Mouse (Mus musculus) c-Kit-negative CD71-positive TER-119-positive erythroid progenitor cells, embryonic 14.5 days (primary cell): ENCODE results near the gene Btbd3.
"Not testable (repeated sequence)": the region's sequence is repeated elsewhere in the genome, so short reads cannot be mapped to it uniquely, and the experiment has no call there.

Experiments
- DNase-seq: peaks from one replicate; pipeline ENCODE4 v3.0.0-alpha.2; 2013; ENCODE audit warnings: low read depth, low spot score

Gene Btbd3

DNA sequence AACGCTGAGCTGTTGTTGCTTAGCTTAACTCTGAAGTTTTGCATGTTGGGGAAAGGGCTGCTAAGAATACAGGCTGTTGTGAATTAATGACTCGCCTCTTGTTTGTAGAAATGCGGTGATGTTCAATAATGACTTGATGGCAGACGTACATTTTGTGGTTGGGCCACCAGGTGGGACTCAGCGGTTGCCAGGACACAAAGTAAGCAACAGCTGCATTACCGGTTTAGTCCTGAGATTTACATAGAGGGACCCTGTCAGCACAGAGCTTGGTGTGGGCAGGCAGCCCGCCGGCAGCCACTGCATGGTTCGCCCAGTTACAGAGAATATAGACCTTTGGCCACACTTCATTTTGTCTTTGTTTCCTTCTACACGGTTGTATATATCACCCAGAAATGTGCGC, 23.3 kb downstream of the Btbd3 start:
- DNase-seq, result no peak

DNA sequence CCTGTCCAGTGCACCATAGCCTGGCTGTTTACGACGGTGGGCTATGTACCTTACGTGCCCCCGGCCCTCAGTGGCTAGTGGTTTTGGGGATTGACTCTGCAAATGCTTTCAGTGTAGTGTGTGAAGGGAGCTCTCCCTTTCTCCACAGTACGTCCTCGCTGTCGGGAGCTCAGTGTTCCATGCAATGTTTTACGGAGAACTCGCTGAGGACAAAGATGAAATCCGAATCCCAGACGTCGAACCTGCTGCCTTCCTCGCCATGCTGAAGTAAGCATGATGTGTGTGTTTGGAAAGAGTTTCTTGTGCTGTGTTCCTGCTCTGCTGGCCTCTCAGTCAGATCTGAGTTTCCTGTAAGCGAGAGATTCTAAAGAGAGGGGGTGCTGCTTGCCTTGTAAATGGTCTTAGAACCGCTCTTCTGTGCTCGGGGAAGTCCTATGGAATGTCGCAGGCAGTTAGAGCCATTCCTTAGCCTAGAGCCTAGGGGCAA, 23.9 kb downstream of the Btbd3 start:
- no peak for DNase-seq

DNA sequence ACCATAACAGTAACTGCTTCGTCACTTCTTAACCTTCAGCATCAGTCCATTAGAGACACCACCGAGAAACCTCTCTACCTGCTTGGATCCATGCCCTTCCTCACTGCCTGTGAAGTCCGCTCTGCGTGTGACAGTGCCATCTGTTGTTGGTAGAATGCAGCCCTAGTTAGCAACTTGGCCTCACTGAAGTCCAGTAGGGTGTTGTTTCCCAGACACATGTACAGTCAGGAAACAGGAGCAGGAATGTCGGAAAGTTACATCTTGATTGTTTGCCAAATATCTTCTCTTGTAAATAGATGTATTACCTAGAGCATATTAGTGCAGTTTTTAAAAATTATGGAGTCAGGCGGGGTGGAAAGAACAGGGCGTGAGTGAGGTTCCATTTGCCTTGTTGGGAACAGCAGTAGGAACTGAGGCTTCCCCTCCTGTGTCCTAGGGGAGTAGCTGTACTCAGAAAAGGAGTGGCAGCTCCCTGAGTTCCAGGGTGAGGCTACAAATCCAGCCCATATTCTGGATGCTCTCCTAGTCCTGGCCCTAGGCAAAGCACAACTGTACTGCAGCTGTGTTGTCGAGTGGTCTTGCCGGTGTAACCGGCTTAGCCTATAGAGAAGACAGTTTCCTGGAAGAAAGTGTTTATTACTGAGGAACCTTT, 25.3 kb downstream of the Btbd3 start:
- no peak for DNase-seq

DNA sequence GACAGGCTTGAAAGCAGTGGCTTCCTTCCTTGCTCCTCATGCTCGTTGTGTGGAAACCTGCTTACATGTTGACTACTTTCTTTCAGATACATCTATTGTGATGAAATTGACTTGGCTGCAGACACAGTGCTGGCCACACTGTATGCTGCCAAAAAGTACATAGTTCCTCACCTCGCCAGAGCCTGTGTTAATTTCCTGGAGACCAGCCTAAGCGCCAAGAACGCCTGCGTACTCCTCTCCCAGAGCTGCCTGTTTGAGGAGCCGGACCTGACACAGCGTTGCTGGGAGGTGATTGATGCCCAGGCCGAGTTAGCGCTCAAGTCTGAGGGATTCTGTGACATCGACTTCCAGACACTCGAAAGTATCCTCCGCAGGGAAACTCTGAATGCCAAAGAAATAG, 27.0 kb downstream of the Btbd3 start:
- no peak for DNase-seq

DNA sequence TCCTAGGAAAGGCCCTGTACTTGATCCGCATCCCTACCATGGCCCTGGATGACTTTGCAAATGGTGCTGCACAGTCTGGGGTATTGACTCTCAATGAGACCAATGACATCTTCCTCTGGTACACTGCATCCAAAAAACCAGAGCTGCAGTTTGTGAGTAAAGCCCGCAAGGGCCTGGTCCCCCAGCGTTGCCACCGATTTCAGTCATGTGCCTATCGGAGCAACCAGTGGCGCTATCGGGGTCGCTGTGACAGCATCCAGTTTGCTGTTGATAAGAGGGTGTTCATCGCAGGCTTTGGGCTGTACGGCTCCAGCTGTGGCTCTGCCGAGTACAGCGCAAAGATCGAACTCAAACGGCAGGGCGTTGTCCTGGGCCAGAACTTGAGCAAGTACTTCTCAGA, 27.5 kb downstream of the Btbd3 start:
- DNase-seq, result no peak

DNA sequence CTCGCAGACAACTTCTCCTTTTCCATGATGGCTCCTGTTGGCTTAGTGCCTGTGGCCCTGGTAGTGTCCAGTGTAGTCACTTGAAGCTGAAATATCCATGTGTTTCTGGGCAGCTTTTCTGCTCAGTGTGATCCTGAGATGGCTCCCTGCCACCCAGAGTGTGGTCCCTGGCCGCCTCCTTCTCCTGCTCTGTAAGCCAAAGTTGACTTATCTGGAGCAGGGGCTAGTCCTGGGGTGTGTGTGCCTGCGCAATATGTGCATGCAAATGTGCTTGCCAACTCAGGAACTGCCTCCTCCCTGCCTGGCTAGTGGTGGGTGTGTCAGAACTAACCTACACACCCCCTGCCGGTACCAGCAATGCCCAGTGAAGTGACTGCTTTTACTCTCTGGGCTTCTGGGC, 29.4 kb downstream of the Btbd3 start:
- DNase-seq, result no peak

DNA sequence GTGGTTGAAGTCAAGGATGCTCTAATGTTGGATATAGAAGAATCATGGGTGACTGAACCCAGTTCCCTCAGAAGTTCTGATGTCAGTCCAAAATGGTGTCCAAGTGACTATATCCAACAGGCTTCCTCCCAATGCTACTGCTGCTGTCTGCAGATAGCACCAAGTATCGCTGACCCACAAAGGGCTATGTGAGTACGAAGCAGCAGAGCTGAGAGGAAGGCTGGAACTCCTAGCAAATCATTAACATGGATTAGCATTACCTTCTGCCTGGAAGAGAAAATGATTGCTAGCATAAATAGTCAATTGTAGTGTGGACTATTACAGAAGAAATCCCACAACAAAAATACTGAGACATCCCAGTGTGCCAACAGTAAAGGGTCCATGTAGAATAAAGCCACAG, 33.8 kb downstream of the Btbd3 start:
- DNase-seq, result no peak

DNA sequence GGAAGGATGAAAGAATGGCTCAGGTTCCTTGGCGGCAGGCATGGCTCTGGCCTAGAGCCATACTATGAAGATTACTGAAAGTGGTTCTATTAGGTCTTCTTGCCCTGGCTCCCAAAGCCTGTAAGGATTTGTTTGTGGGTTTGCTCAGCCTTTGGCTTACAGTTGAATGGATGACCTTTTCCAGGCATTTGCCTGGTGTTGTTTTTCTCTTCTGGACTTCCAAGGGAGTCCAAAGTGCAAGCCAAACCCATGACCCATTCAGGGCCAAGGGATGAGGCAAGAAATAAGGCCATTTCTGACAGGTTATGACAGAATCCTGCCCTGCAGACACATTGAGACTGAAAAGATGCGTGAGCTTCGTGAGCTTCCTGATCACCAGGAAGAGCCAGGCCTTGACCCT, 37.9 kb downstream of the Btbd3 start:
- no peak for DNase-seq

DNA sequence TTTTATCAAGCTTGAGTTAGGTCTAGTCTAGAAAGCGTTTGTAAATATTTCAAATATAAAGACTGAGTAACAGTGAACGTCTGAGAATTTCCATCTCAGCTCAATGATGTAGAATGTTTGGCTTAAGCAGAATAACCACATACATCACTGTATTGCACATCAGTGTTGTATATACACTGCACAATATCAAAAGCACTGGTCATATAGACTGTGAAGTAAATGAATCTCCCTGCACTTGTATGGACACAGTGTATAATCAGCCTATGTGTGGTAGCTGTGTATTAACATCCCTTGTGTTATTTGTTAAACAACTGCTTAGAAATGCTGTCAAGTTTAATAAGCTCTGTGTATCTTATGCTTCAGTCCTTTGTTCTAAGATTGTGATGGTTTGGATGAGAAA, 49.9 kb downstream of the Btbd3 start:
- no peak for DNase-seq

DNA sequence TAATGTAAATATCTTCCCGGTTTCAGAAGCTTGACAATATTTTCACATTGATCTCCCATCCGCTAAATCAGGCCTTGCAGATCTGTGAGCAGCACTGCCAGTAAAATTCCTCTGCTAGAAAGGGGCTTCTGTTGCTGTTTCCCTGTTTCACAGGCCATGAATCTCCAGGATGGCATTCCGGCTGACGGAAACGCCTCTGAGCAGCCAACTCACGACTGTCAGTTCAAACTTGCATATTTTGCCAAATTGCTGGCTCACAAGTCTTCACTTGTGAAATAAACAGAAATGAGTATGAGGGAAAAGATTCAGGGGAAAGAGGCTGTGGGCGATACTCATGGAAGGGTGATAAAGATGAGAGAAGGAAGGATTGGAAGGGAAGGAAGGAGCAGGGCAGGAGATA, 59.3 kb downstream of the Btbd3 start:
- no peak for DNase-seq

DNA sequence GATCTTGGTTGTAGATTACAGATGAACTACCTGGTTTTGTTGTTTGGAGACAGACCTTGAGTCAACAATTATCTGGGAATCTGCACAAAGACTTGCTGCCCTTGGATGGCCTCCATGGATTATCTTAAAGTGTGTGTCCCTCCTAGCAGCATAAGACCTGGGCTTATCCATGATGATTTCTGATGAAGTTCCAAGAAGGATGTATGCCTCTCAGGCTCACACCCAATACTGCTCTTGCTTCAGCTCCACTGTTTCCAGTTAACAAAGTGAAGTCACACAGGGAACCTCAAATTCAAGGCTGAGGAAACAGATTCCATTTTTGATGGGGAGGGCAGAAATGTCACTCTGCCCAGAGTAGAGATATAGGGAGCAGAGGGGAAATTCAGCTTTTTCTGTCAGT, 64.0 kb downstream of the Btbd3 start:
- no peak for DNase-seq

DNA sequence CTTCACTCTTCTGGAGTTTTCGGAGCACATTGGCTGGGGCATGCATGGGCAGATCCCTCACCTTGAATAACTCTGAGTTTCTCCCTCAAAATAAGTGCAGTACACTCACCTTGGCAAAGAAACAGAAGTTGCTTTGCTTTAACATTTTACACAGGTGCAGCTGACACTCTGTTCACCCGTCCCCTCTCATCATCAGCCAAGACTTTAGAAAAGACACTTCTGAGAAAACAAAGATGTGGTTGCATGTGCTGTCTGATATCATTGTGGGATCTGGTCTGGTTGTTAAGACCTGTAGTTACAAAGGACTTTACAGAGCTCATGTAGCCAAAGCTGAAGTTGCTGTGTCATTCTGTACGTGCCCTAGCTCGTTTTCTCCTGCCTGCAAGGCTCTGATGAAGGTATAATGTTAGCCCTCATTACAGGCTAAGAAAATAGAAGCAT, 64.7 kb downstream of the Btbd3 start:
- no peak for DNase-seq

DNA sequence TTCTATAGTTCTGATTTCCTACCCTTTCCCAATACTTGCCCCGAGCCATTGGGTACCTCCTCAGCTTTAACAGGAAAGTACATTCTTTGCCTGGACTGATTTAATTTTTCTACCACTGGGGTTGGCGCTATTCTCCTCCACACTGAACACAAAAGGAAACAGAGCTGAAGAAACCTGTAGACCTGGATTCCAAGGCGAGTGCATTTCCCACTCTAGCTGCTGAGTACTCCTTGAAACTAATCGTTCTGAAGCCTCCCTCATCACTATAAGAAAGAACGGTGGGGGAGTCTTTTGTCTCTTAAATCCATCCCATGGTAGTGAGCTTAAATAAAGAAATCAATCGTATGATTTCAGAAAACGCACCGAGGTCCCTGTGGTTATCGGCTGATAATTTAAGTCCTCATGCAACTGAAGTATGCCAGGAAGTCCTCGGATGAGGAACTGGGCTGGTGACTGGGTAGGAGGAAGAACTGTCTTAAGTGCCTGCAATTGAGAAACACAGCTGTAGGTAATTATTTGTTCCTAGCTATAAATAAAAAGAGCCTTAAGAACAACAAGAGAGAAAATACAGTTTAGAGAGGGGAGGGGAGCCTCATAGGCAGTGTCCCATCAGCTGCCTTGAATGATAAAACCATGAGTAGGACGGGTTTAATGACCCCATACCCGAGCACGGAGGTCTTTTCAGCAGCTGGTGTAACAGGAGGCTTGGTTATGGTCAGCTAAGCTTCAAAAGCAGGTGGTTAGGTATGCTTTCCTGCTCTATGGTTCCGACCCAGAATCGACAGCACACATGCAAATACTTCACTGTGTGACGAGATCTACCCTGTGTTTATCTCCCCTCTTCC, 66.1 kb downstream of the Btbd3 start:
- no peak for DNase-seq

DNA sequence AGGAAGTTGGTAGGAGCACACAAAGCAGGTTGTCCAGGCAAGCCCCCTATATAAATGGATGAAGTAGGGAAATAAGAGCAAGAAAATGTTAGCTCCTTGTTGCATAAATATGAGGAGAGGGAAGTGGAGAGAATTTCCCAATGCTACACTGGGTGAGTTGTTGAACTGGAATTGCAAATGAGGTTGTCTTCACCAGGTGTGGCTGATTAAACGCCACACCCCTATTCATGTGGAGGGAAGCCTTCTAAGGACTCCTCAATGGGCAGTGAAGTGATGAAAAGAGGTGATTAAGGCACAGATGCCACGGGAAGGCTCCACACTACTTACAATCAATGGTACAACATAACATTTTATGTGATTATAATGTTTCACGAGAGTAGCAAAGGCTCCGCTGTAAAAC, 70.0 kb downstream of the Btbd3 start:
- no peak for DNase-seq

DNA sequence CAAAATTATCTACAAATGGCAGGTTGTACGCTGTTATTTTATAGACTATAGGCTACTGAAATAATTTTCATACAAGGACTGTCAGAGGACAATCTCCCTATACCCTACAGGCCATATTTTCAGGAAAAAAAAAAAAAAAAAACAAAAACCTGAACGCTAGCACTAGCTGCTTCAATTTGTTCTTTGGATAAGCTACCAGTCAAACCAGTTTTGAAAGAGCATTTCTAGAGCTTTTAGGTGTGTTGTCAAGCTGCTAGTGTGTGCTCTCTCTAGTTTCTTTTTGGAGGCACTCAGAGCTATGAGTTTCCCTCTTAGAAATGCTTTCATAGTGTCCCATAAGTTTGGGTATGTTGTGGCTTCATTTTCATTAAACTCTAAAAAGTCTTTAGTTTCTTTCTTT, 77.8 kb downstream of the Btbd3 start:
- not testable (repeated sequence) for DNase-seq

DNA sequence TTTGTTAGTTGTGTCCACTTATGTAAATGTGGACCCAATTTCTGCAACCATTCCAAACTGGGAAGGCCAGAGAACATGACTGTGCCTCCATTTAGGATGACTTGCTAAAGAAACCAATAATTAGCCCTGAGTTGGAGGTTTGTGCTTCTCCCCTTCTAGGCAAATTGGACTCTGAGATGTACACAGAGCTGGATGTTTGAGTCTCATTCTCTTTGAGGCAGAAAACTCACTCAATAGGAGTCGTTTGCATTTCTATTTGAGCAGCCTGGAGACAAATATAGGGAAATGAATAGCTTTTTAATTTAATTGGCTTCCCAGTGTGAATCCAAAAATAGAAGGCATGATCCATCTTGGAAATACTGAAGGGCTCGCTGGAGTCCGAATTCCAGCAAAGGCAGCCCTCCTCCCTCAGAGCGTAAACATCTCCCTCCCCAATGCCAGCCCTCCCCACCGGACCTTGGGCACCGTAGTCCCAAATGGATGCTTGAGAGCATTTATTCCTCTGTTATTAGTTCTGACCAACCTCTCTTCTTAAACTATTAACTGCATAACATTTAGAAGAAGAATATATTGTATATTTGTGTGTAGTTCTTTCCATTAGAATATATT, 81.6 kb downstream of the Btbd3 start:
- DNase-seq, result no peak

DNA sequence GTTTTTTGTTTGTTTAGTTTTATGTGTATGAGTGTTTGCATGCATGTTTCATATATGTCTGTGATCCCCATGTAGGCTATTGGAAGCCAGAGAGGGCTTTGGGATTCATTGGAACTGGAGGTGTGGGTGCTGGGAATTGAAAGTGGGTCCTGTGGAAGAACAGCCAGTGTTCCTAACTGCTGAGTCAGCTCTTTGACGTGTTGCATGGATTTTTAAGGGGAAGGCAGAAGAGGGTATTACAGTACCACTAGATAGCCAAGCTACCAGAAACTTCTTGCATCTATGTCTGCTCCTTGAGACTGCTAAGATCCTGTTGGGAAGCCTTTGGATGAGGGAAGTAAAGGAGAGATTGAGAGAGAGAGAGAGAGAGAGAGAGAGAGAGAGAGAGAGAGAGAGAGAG, 82.2 kb downstream of the Btbd3 start:
- DNase-seq, result no peak

DNA sequence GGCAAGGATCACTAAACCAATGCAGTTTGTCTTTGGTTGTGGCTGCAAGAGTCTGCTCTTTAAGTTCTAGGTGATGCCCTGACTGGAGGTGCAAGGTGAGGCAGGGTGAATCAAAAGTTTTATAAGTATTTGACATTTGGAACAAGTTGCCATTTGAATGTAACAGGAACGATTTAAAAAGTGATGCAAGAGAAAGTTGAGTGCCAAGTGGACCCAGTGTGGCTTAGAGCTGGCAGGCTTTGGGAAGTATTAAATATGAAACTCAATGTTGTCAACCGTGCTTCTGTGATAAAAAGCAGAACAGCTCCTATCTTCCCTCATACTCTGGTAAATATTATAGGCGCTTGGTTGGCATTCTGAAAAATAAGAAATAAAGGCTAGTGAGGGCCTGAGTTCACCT, 99.0 kb downstream of the Btbd3 start:
- DNase-seq, result no peak

DNA sequence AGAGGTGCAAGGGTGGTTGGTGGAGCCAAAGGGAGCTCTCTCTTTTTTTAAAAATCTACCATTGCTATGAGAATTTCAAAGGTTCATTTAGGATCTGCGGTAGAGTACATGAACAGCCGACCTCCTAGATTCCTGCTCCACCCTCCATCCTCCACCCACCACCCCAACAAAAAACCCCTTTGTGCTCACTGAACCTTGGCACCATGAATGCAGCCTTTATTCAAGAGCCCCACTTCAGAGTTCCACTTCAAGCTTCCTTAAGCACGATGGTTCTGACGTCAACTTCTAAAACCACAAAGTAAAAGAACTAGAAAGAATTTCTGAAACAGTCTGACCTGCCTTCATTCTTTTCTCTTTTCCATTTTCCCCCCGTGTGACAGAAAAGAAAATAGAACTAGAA, 106.1 kb downstream of the Btbd3 start:
- no peak for DNase-seq

DNA sequence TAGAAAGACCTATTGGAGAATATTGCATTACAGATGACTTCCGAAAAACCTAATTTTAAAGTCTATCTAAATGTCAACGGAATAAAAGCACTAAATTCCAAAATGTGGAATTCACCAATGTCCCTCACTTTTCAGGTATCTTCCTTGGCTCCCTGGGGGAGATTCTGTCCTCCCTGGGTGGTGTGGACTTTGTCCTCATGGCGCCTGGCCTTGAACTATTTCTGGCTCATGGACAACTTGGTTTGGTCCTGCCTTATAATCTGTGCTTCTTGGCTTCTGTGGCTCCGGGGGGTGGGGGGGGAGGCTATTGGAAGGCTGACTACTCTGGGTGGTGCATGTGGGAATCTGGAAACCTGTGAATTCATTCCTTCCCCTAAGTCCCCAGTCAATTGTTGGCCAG, 109.0 kb downstream of the Btbd3 start:
- no peak for DNase-seq

DNA sequence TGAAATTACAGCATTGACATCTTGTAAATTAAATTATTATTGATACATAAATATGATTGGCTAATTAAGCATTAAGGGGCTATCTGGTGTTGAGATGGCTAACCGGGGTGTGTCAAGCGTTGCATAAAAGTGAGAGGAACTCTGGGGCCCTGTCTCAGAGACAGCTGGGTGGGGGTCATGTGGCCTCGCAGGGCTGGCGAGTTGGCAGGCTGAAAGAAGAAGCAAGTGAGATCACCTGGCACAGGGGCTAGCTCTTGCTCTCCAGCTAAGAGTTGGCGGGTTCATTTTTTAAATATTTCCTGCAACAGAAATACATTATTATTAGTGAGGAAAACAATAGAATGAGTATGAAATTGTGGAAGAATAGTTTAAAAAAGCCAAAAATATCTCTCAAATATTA, 118.2 kb downstream of the Btbd3 start:
- no peak for DNase-seq

DNA sequence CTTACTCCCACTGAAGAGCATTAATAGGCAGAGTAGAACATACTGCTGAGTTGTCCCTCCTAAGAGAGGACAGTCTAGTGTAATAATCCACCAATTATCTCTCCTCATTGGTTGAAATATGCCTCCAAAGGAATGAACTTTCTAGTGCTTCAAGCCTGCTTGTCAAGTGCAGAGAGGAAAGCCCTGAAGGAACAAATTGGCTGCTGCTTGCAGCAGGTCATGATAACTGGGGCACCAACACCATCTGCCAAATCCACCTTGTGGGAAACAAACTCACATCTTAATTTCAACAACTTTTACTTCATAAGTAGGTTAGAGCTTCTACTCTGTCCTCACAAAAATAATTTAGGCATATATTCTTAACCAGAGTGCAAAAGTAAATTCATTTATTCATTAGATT, 122.5 kb downstream of the Btbd3 start:
- DNase-seq, result no peak

DNA sequence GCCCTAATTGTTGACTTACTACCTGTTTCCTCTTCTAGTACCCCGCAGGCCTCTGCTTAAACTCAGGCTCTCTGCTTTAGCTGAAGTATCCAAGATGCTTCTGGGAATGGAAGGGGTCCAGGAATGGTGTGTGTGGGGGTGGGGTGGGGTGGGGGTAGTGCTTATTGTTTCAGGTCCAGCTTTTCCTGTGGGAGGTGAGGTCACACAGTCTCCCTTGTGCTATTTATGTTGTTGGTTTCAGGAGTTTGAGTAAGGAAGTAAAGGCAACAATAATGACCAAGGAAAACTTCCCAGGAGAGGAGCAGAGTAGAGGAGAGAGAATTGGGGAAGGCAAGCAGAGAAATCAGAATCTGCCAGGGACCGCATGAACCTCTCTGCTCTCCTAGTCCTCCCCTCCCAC, 128.4 kb downstream of the Btbd3 start:
- DNase-seq, result no peak
